Mouse (Mus musculus): ENCODE results near the gene Dap.

The Dap gene

GRCm38 (mm10) chr15:31309526-31309925 is 85.4 kb downstream of the Dap start:
- no peak for DNase-seq

- no peak for DNase-seq
Measured at GRCm38 (mm10) chr15:31312001-31312400, 87.9 kb downstream of the Dap start.

GRCm38 (mm10) chr15:31315630-31316231 is 91.6 kb downstream of the Dap start:
- DNase-seq: peak; percentile 89

GRCm38 (mm10) chr15:31317056-31317805 is 93.1 kb downstream of the Dap start:
- DNase-seq: no peak

GRCm38 (mm10) chr15:31318158-31318955 is 94.2 kb downstream of the Dap start:
- DNase-seq: no peak

GRCm38 (mm10) chr15:31319046-31319445 is 94.9 kb downstream of the Dap start:
- no peak for DNase-seq

GRCm38 (mm10) chr15:31320598-31321377 is 96.7 kb downstream of the Dap start:
- no peak for DNase-seq

- DNase-seq: no peak
Measured at GRCm38 (mm10) chr15:31323684-31324083, 99.6 kb downstream of the Dap start.
